Mouse (Mus musculus): ENCODE results near the gene Eda.
"Not testable (repeated sequence)": the region's sequence is repeated elsewhere in the genome, so short reads cannot be mapped to it uniquely, and the experiment has no call there.

Gene Eda

GRCm38 (mm10) chrX:100409245-100409644, 433.8 kb downstream of the Eda start:
- no peak for DNase-seq (ENCODE audit: low spot score in 2 of 2)

- no peak for DNase-seq (ENCODE audit: low spot score in 2 of 2)
Observed at GRCm38 (mm10) chrX:100428693-100429092, 453.3 kb downstream of the Eda start, which contains the start of gene Otud6a. TSS of gene Otud6a (plus strand) at chrX:100429013.

- no peak for DNase-seq (ENCODE audit: low spot score in 2 of 2)
Observed at GRCm38 (mm10) chrX:100432311-100432710, 456.9 kb downstream of the Eda start.

- not testable (repeated sequence) for DNase-seq (ENCODE audit: low spot score in 2 of 2)
Observed at GRCm38 (mm10) chrX:100442617-100443016, 467.2 kb downstream of the Eda start, which contains the start of gene Awat2. TSS of gene Awat2 (minus strand) at chrX:100442717.

GRCm38 (mm10) chrX:100443532-100443931, 468.1 kb downstream of the Eda start:
- no peak for DNase-seq (ENCODE audit: low spot score in 2 of 2)
